Mouse (Mus musculus) c-Kit-positive CD71-positive TER-119-positive erythroid progenitor cells, embryonic 14.5 days (primary cell): ENCODE data around the gene P2rx1.

Experiments
- DNase-seq: peaks from one replicate; pipeline ENCODE4 v3.0.0-alpha.2; 2013; ENCODE audit warnings: low spot score

The P2rx1 gene

DNA sequence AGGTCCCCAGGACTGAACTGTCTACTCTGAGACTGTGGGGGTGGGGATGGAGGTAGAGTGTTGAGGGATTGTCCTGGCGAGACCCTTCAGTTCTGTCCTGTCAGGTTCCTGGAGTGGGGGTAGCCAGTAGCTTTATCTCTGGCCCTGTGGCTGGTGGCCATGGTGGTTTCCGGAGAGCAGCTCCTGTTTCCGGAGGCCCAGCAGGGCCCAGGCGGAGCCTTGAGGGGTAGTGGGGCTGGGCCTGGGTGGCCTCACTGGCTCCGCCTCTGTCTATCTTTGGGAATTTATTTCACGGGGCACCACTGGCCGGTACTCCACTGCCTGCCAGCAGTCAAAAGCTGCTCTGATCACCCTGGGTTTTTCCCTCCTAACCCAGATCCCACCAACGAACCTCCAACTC is at the start of gene P2rx1:
P2rx1 (plus strand) TSS at position 333 of the 400 bp plus-strand sequence.
- no peak for DNase-seq

DNA sequence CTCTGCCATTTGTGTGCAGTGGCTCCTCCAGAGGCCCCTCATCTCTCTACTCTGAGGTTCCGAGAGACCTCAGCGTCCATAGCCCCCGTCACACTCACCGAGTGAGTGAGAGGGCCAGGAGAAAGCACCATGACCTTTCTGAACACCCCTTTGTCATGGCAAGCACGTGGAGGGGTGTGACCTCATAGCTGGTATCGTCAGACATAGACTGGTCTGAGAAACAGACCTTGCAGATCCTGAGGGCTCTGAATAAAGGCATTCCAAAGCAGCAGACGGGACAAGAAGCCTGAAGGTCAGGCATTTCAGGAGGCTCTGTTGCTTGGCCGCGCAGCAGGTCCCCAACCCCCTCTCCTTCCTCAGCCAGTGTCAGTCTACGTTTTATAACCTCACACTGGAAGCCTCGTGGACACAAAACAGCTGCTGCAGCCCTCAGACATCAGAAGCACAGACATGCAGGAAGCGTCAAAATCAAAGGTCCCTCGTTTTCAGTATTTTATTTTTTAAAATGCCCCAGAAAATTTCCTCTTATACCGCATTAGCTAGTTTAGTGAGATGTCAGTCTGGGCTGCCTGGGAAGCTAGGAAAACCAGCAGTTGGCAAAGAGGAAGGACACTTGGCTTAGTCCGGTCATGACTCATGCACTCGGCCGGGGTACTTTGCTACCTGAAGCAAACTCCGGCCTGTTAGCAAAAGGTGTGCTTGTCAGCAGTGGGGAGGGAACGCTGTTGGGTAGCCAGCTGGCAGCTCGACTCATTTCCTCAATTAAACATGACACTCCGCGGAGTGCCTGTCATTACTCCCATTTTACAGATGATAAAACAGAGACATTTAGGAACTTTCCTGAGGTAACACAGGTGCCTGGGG is 47.5 kb upstream of the P2rx1 start:
- DNase-seq, result no peak

DNA sequence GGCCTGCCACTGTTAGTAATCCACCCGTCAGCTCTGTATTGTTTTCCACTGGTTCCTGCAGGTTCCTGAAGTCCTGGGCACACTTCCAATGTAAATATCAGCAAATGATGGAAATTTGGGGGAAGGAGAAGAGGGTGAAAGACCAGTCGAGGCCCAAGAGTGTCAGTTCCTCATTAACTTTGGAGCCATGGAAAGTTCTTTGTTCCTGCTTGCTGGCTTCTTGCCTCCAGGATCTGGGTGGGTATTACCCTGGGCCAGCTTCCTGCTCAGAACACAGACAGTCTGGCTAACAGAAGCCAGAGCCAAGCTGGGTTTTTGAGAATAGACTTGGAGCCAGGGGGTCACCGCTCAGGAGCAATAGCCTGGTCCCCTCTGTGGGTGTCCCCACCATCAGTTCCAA is 46.7 kb upstream of the P2rx1 start:
- no peak for DNase-seq

DNA sequence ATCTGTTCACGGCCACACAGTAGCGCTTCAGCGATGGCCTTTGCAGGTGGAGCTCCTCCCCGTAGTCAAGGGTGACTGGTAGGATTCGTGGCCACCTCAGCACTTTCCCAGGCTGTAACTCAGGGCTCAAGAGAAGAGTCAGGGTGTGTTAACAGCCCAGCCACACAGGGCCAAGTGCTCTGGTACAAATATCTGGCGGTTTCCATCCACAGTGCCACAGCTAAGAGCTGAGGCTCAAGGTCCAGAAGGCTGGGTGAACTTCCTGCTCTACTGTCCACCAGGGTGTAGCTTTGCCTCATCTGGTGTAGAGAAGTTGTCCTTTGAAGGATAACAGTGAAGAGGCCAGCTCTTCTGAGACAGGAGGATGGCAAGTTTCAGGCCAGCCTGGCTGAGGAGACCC is 46.2 kb upstream of the P2rx1 start:
- no peak for DNase-seq

DNA sequence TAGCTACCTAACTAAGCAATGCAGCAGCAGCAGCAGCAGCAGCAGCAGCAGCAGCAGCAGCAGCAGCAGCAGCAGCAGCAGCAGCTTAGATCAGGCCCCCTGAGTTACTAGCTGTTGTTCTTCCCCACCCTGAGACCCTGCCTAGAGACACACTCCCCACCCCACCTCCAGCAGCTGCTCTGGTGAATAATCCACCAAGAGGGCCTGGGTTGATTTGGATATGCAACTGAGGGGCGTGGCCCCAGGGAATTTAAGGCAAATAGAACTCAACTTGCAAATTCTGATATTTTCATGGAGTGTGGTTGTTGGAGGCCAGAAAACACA is 45.8 kb upstream of the P2rx1 start:
- DNase-seq, result no peak

DNA sequence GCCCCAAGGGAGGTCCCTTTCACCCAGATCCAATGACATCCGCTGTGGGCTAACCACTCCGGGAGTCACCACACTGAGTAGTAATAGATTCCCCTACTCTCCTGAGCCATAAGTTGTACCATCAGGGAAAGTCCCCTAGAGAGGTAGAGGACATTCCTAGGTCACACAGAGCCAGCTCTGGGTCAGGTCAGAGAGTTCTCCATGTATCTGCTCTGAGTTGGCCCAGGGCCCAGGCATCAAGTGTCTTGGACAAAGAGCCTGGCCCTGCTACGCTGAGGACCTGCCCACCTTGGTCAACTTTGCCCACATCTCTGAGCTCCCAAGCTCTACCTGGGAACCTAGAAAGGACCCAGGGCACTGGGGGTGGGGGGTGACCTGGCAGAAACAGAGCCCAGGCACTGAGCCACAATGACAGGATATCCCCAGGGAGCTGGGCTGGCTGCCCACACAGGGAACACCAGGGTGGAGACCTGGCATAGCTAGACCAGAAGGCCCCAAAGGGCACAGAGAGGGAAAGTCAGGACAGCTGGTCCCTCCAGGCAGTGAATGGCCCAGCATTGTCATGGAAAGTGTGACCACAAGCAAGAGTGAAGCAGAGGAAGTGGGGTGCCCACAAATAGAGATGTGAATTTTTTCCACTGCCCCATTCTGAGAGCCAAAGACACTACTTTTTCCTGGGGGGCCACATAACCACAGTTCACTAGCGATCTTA is 45.3 kb upstream of the P2rx1 start:
- no peak for DNase-seq

DNA sequence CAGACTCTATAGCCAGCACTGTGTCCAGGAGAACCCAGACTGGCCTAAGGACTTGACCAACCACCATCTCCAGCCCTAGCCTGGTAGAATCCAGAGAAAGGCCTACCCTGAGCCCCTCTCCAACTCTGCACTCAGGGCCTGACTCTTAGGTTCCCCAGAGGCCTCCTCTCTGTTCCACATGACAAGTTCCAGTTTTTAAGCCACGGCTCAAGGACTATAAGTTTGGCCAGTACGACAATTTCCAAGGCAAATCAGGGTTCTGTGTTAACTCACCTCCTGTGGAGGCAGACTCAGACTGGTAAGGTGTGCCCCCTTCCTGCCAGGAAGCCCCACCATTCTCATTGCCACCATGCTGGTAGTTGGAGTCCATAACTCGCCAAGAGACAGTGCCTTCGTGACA is 44.7 kb upstream of the P2rx1 start:
- DNase-seq, result no peak

DNA sequence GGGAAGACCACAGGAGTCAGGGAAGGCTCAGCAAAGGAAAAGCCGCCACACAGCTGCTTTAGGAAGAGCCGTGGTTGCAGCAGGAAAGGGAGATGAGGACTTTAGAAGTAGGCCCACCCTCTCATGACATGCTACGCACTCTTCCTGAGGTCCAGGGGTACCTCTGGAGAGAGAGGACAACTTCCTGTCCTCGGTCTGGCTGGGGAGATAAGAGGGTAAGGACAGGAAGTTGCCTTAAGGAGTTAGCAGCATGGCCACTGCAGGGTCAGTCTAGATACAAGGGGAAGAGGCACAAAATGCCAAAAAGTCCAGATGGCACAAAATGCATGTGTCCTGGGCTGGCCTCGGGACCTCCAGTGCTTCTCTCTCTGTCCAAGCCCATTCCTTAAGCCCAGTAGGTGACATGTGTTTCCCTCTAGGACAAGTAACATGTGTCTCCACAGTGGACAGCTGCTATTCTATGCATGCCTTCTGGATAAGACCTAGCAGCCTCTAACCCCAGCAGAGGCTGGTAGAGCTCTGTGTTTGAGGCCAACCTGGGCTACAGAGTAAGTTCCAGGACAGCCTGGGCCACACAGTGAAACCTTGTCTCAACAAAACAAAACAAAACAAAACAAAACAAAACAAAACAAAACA is 43.4 kb upstream of the P2rx1 start:
- DNase-seq, result no peak

DNA sequence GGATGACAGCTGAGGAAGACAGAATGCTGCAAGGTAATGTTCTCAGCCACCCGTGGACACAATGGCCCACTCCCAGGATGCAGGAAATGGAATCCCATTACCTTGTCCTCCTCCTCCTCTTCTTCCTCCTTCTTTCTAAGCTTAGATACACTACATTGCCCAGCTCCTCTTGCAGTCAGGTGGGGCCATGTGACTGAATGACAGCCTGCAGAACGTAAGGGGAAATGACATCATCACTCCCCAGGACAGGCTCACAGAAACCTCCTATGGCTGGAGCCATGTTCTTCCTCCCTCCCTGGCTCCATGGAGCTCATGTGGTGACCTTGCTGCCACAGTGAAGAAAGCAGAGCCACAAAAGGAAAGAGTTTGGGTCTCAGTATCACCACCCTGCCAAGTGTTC is 41.6 kb upstream of the P2rx1 start:
- DNase-seq, result no peak

DNA sequence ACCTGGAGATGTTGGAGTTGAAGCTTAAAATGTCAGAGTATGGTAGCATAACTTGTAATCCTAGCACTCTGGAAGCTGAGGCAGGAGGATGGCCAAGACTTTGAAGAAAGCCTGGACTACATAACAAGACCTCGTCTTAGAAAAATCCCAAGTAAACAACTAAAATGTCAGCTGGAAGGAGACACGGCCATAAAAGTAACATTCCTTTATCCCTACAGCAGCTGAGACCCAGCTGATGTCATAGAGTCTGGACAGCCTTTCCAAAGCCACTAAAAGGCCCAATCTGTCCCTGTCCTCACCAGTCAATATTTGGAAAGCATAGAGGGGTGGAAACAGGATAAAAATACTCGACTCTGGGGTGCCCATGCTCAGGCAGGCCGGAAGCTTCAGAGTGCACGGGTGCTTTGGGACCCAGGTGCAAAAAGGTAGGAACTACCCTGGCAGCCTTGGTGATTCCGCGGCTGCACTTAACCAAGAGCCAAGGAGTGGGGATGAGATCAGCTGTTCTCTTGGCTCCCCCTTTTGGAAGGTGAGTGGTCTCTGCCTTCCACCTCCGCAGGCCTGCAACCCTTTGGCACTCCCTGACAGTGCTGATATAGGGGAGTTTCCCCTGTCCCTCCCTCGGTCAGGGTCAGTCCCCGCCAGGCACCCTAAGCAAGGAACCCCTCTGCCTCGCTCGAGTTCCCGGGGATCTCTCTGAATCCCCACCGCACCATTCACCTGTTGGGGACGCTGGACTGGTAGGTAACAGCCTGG is 38.8 kb upstream of the P2rx1 start:
- DNase-seq, result no peak

DNA sequence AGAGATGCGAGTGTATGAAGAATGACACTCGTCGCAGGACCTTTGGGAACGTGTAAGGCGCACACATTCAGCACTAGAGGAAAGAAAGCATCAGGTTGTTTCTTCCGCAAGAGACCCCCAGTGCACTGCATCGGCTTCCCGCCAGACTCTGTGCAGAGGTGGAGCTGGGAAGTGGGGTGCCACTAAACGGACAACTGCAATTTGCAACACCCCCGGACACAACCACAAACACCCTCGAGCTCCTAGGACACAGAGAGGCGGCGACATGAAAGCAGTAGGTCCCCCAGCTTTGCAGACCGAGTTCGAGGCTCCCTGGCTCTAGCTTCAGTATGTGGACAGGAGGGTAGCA is 38.2 kb upstream of the P2rx1 start:
- DNase-seq, result no peak

DNA sequence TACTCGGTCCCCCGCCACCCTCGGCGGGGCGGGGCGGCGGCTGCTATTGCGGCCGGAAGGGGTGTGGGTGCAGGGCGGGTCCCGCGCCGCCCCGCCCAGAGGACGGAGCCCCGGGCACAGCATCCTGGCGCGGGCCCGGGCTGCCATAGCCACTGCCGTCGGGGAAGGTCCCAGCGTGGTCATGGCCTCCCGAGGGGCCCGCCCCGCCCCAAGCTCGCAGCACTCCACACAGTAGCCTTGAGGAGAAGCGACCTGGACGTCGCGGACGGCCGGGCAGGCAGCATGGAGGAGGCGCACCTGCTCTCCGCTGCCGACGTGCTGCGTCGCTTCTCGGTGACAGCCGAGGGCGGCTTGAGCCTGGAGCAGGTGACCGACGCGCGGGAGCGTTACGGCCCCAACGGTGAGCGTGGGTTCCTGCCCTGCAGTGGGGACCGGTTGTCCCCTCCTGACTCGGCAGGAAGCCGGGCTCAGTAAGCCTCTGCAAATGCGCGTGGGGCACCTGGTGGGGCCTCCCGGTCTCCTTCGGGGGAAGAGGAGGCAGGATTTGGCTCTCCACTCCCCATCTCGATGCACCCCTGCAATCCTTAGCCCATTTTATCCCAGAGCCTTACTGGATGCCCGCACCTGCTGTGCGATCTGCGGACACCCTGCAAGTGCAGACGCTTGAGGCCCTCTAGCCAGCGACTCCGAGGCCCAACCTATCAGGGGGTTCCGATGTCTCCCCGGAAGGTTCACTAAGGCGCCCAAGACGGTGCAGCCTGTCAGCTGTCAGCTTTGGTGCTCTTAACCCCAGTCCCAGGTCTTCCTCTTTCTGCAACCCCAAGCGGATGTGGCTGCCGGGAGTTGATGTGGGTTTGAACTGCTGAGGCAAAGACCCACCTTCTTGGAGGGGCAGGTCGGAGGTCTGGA is 37.6 kb upstream of the P2rx1 start, which contains the start of gene Atp2a3:
Atp2a3 (plus strand) TSS at position 98 of the 909 bp plus-strand sequence.
- peak; percentile 24 for DNase-seq

DNA sequence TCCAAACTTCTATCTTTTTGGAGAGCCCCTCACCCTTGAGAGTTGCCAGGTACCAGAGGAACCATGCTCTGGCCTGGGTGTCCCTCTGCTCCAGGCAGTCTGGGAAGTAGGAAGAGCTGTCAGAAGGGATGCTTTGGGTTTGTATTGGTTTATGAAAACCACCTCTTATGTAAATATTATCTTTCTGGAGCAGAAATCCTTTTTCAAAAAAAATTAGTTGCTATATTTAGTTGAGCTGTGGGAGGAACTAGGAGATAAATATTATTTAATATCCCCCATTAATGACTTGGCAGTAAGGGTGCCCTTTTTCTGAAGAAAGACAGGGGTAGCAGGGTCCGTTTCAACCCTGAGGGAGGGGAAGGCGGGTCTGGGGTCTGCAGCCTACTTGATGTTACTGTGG is 36.5 kb upstream of the P2rx1 start:
- DNase-seq, result no peak

DNA sequence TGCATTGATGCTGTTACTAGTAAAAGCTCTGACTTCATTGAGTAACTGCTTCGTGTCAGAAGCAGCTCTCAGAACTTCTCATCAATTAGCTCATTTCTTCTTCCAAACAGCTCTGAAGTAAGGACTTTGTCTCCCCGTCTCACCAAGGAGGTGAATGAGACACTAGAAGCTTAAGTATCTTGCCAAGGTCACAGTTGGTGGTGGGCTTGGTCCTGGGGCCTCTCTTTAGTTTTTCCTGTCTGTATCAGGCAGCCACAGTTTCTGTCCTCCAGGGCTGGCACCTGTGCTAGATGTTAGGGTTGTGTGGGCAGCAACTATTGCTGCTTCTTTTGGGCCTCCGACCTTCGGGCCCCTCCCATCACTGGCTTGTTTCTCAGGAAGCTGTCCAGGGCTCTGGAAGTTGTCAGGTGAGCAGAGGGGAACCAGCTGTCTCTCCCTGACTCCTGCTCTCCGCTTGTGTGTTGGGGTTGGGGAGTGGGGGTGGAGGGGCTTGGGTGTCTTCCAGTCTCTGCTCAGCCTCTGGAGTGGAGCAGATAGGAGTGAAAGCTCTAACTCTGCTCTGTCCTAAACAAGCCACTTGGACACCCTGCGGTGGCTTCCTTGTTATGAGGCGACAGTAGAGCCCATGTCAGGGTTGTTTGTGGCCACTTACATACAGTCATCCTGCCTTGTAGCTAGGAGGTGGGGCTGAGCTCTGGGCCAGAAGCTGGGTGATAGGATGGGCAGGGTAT is 35.7 kb upstream of the P2rx1 start:
- no peak for DNase-seq

DNA sequence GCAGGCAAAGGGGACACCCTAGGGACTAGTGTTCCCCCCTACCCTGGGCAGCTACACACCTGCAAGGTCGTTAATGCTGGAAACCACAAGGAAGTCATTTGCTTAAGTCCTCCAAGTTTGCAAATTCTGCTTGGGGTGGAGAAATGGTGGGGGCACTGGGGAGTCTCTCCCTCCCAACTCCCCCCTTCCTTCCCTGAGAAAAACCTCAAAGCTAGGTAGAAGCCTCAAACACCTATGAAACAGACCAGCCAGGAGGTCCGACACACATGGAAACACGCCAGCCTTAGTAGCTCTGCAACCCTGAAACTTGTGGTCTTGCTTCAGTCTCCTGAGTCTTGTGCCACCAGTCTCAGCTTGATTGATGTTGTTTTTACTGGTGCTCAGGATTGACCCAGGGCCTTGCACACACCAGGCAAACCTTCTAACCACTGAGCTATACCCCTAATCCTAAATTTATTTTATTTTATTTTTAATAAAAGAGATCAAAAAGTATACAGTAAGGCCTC is 35.1 kb upstream of the P2rx1 start:
- no peak for DNase-seq

DNA sequence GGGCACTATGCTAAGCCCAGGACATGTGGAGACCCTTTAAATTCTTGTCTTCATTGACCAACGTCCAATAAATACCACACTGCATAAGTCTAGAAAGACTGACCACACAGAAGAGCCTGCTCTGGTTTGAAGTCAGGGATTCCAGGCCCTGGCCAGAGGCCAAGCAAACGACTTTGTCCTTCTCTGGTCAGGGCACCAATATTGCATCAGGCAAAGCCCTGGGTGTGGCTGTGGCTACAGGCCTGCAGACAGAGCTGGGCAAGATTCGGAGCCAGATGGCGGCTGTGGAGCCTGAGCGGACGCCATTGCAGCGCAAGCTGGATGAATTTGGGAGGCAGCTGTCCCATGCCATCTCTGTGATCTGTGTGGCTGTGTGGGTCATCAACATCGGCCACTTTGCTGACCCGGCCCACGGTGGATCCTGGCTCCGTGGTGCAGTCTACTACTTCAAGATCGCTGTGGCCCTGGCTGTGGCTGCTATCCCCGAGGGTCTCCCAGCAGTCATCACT is 23.9 kb upstream of the P2rx1 start:
- DNase-seq, result no peak

DNA sequence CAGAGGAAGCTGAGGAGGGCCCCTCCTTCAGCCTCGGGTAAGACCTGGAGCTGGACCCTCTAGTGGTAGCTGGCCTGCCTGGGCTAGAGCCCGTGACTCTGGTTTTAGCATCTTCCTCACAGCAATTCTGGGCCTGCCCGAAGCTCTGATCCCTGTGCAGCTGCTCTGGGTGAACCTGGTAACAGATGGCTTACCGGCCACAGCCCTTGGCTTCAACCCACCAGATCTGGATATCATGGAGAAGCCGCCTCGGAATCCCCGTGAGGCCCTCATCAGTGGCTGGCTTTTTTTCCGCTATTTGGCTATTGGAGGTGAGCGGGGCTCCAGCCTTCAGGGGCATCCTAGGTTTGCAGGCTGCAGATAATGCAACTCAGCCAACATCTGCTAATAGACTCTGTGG is 16.4 kb upstream of the P2rx1 start:
- no peak for DNase-seq

DNA sequence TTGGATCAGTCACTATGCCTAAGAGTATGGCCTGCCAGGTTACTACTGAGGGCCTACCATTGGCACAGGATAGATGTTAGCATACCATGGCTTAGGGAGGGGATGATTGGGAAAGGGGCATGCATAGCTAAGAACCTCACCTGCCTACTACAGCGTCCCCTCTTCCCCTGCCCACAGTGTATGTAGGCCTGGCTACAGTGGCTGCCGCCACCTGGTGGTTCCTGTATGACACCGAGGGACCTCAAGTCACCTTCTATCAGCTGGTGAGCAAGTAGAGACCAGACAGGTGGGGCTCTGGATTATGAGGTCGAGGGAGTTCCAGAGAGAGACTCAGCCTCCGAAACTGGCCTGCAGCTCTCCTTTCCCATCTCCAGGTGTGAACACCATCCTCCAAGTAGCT is 15.6 kb upstream of the P2rx1 start:
- DNase-seq, result no peak

DNA sequence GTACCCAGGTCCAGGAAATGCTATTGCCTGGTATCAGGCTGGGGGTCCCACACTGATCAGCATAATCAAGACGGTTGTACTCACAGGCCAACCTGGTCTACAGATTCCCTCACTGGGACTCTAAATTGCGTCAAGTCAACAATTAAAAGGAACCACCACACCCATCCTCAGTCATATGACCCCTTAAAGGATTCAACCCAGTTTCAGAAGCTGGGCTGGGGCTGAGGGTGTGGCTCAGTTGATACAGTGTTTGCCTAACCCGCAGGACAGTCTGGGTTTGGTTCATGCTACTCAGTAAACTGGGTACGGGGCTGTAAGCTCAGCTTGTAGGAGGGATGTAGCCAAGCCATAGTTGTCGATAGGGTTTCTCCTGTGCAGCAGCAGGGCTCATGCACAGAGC is 12.2 kb upstream of the P2rx1 start:
- no peak for DNase-seq

DNA sequence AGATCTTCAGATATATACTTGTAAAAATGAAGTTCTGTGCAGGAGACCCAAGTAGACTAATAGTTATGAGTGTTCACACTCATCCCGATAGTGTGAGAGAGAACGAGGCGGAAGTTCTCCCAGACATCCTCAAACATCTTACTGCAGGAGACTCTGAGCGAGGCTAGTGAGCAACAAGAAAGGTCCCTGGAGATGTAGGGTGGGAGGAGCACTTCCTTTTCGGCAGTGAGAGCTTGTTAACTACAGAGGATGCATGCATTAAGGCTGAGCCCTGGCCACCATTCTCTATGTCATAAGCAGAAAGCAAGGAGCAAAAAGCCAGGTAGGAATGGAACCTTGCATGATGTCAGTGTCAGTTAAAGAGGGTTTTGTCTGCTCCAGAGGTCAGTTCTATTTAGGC is 11.7 kb upstream of the P2rx1 start:
- DNase-seq, result no peak
